Mouse (Mus musculus): ENCODE measurements around the gene Mgst2.

DNA sequence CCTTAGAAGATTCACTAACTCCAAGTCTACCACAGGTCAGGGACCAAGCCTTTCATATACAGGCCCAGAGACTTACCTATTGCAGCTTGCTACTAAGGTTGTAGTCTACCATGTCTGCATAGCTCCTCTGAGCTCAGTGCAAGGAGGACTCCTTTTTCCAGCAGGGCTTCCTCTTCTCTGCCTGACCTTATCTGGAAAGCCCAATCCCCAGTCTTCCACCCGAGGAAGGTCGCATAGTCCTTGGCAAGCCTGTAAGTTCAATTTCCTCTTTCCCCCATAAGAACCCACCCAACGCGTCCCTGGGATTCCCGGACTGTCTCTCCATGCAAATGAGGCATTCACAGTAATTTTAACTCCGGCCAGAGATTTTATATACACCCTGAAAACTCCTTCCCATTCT lies 66.1 kb downstream of the Mgst2 start:
- TF ChIP-seq POLR2A (IDR thresholded peaks at IDR 0.05; ENCODE audit: low read depth, low read length), result no peak
- no peak for TF ChIP-seq CTCF (IDR thresholded peaks at IDR 0.05; ENCODE audit: extremely low read depth, insufficient read depth, insufficient read length, insufficient replicate concordance)

Data from spleen, adult 2 months (tissue).